Mouse (Mus musculus) intestine, embryonic 15.5 days (tissue): ENCODE data around the gene Cherp. TPM values are rescaled to one million over a fixed set of nuclear protein-coding genes. Genes with fewer than 3 reads are reported as not detected.
A peak's percentile ranks its signal among the peaks of the same experiment; 100 is the strongest.

Experiments used
- ATAC-seq: fragments of 200-750 bp; cut with Nextera tagmentation; 2 replicates; pipeline ENCODE4 v1.8.0; 2017; ENCODE audit warnings: moderate TSS enrichment, moderate library complexity
- H3K27ac ChIP-seq: fragments of 300-500 bp; sonication (generic); 2 replicates; pipeline ENCODE4 v1.5.1; 2015; ENCODE audit warnings: mild to moderate bottlenecking, inconsistent platforms
- H3K27me3 ChIP-seq: fragments of 300-500 bp; sonication (generic); replicated peaks from 2 replicates; pipeline ENCODE4 v1.6.1; 2015; ENCODE audit warnings: inconsistent platforms
- H3K36me3 ChIP-seq: fragments of 300-500 bp; sonication (generic); 2 replicates; pipeline ENCODE4 v1.6.1; 2015; ENCODE audit warnings: inconsistent platforms
- H3K4me1 ChIP-seq: fragments of 300-500 bp; sonication (generic); replicated peaks from 2 replicates; pipeline ENCODE4 v1.6.1; 2015; ENCODE audit warnings: inconsistent platforms
- H3K4me2 ChIP-seq: fragments of 300-500 bp; sonication (generic); replicated peaks from 2 replicates; pipeline ENCODE4 v1.6.1; 2015; ENCODE audit warnings: mild to moderate bottlenecking, inconsistent platforms
- H3K4me3 ChIP-seq: fragments of 300-500 bp; sonication (generic); replicated peaks from 2 replicates; pipeline ENCODE4 v1.5.1; 2015; ENCODE audit warnings: inconsistent platforms
- H3K9ac ChIP-seq: fragments of 300-500 bp; sonication (generic); 2 replicates; pipeline ENCODE4 v1.6.1; 2015; ENCODE audit warnings: inconsistent platforms
- H3K9me3 ChIP-seq: fragments of 300-500 bp; sonication (generic); 2 replicates; pipeline ENCODE4 v1.6.1; 2016; ENCODE audit warnings: inconsistent platforms
- WGBS: fragments of 180-500 bp; shearing (Covaris S2); methylation state at CpG from one replicate; pipeline ENCODE4 v1.1.7; 2015; 5-methylcytosine and 5-hydroxymethylcytosine counted together
- polyA plus RNA-seq: library from polyadenylated mRNA; unstranded; fragments of >200 nt; fragmentation: Nextera tagmentation; extraction: Ambion mirVana; gene quantifications from 2 replicates; pipeline ENCODE4 v1.2.1, GENCODE M21; 2015

The Cherp gene
- polyA plus RNA-seq, 1 experiment from 2014 or later, result 49.6 TPM

DNA sequence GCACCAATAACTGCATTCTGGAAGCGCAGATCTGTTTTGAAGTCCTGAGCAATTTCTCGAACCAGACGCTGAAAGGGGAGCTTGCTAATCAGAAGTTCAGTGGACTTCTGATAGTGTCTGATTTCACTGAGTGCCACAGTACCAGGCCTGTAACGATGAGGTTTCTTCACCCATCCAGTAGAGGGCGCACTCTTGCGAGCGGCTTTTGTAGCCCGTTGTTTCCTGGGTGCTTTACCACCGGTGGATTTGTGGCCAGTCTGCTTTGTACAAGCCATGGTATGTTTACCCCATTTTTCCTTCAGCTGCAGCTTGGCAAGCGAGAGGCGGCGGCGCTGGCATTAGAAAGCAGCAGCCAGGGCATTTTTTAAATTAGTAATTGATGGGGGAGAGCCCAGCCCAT is 45.4 kb downstream of the Cherp start:
- Histone ChIP-seq H3K4me3 (no peak overlapping the region), H3K9me3 (no peaks in the 10 kb centered on the region), H3K27ac (no peak overlapping the region), H3K36me3 (no peaks in the 10 kb centered on the region), H3K4me1 (no peaks in the 10 kb centered on the region), H3K9ac (no peak overlapping the region), H3K27me3 (no peaks in the 10 kb centered on the region), H3K4me2 (no peak overlapping the region)
- WGBS, result 50% methylated on average over 13 of the region's 13 CpGs
- ATAC-seq, result no peak

DNA sequence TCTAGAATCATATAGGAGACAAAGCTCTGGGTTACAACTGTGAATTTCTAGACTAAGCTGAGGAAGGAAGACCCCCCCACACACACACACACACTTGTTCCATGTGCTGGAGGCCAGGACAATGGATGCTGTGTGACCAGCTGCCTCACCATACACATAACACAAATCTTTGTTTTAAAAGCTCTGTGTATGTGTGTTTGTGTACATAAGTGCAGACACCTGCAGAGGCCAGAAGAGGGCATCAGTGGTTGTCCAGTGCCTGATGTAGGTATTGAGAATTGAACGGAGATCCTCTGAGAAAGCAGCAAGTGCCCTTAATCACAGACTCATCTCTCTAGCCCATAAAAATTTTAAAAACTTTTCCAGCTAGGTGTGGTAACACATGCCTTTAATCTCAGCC is 52.1 kb downstream of the Cherp start:
- peaks cover 25% of the 10 kb centered on the region for H3K4me1 ChIP-seq
- H3K9me3 ChIP-seq, result no peaks in the 10 kb centered on the region
- H3K27ac ChIP-seq, result no peak overlapping the region
- H3K4me2 ChIP-seq, result no peak overlapping the region
- 52% methylated on average over 1 of the region's 1 CpGs for WGBS
- no peak overlapping the region for H3K9ac ChIP-seq
- H3K4me3 ChIP-seq, result no peak overlapping the region
- H3K36me3 ChIP-seq, result 0 out of 2 replicates have a peak, but pooled peaks cover 3% of the 10 kb centered on the region
- ATAC-seq, result no peak
- no peaks in the 10 kb centered on the region for H3K27me3 ChIP-seq

DNA sequence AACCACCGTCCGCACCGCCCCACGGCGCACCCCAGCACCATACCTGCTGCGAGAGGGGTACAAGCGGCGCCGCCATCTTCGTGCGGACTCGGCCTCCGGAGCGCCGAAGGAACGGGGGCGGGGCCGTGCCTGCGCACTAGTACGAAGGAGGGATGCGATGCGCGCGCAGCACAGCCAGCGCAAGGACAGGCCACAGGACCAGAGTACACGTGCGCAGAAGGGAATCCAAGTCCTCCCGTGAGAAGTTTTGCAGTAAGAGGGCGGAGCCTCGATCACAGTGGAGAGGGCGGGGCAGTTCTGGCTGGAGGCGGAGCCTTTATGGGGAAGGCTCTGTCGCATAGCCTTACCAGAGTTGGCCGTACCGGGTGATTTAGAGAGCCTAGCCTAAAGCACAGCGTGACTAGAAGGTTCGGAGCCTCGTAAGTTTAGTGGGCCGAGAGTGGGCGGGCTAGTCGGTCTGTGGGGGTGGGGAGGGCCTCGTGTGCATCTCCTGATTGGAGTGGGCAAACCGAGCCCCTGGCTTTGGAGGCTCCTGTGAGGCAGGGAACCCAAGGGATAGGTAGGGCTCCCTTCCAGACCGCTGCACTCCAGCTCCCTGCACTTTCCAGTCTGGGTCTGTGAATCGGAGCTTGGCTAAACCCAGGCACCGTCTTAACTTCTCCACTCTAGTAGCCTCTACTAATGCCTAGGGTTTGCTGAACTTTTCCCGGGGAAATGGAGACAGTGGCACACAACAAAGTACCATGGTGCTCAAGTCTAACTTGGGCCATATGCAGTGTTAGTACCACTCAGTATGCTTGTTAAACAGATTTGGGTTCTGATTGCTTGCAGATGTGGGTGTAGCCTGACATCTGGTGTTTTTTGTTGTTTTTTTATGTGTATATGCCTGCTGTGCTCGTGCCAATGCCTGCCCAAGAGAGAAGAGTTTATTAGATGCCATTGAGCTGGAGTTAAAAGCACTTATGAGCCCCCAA is 53.4 kb downstream of the Cherp start, which contains the start of gene Eps15l1:
Gene Eps15l1 (minus strand): TSS at position 99 of the 974 bp plus-strand sequence.
- peak; percentile 98 for ATAC-seq
- under 1% methylated on average over 48 of the region's 48 CpGs for WGBS
- H3K4me2 ChIP-seq, result peak within 1 kb of the TSS; percentile 83

DNA sequence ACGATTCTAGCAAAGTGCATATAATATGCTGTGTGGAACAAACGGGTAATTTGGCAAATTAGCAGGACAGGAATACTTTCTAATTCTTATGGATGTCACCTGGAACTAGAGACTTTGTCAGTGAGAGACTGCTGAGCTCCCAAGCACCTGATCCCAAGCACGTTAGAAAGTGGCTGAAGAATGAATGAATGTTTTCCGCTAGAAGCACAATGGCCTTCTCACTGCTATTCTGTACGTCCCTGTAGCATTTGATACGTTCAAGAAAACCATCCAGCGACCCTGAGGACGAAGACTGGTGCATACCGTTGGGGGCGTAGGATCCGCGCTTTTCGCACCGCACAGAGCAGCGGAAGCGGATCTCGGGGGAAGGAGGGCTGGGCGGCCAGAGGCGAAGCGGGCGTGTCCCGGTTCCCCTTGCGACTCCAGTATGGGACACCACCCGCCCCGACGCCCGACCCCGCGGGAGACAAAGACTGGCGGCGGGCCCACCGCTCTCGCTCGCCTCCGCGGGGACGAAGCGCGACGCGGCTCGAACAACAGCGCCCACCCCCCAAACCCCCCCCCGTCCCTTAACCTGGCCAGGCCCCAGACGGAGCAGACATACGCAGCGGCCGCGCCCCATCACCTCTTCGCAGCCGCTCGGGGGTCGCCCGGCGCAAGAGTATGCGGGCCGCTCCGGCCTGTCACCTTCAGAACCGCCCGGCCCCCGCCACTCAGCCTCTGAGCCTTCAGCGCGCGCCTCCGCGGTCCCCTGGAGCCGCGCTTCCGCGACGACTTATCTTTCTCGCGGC is 54.3 kb downstream of the Cherp start:
- H3K9ac ChIP-seq, result peak overlapping the region; percentile 91
- peak; percentile 64 for ATAC-seq
- no peaks in the 10 kb centered on the region for H3K9me3 ChIP-seq
- H3K36me3 ChIP-seq, result 0 out of 2 replicates have a peak, but pooled peaks cover 3% of the 10 kb centered on the region
- H3K4me3 ChIP-seq, result peak overlapping the region; percentile 80
- WGBS, result 2% methylated on average over 73 of the region's 73 CpGs
- peaks cover 34% of the 10 kb centered on the region for H3K4me1 ChIP-seq
- H3K4me2 ChIP-seq, result peak overlapping the region; percentile 70
- H3K27ac ChIP-seq, result peak overlapping the region; percentile 86
- H3K27me3 ChIP-seq, result no peaks in the 10 kb centered on the region

More for the DNA sequence above, 53.4 kb downstream of the Cherp start, which contains the start of gene Eps15l1:
- Histone ChIP-seq H3K4me1 (peaks cover 29% of the 10 kb centered on the region), H3K27ac (peak within 1 kb of the TSS; percentile 86), H3K9me3 (no peaks in the 10 kb centered on the region), H3K27me3 (no peaks in the 10 kb centered on the region), H3K9ac (peak within 1 kb of the TSS; percentile 91), H3K4me3 (peak within 1 kb of the TSS; percentile 80), H3K36me3 (0 out of 2 replicates have a peak, but pooled peaks cover 3% of the 10 kb centered on the region)

DNA sequence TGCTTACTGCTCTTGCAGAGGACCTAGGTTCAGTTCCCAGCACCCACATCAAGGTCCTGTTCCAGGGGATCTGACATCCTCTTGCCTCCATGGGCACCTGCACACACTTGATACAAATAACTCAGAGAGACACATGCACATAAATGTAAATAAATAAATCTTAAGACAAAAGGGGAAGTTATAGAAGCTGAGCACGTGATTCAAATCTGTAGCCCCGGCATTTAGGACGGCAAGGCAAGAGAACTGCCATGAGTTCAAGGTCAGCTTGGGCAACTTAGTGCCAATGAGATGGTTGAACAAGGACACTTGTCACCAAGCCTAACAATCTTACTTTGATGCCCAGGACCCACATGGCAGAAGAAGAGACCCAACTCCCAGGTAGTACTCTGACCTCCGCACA is 57.0 kb downstream of the Cherp start:
- Histone ChIP-seq H3K27me3 (no peaks in the 10 kb centered on the region), H3K4me3 (no peak overlapping the region), H3K4me2 (no peak overlapping the region), H3K36me3 (0 out of 2 replicates have a peak, but pooled peaks cover 3% of the 10 kb centered on the region), H3K9me3 (no peaks in the 10 kb centered on the region), H3K9ac (no peak overlapping the region), H3K27ac (no peak overlapping the region), H3K4me1 (peaks cover 48% of the 10 kb centered on the region)
- no peak for ATAC-seq
- WGBS, result 91% methylated on average over 4 of the region's 4 CpGs

DNA sequence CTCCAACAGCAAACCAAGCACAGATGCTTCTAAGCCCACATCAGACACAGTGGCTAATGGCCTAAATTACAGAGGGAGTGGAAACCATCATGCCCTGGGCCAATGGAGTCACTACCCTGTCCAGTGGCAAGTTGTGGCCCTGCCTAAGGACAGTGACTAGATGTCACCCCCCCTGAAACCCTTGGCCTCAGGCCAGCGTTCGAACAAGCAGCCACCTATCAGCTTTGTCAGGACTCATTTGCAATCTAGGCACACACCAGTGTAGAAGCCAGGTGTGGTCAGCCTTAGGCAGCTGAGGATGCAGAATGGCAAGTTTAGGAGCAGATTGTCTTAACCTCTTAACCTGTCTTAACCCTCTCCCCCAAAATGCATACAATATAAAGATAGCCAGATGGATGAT is 59.8 kb downstream of the Cherp start:
- no peak overlapping the region for H3K27ac ChIP-seq
- H3K9ac ChIP-seq, result no peak overlapping the region
- H3K4me2 ChIP-seq, result no peak overlapping the region
- WGBS, result 70% methylated on average over 2 of the region's 2 CpGs
- H3K4me3 ChIP-seq, result no peak overlapping the region
- no peaks in the 10 kb centered on the region for H3K9me3 ChIP-seq
- H3K36me3 ChIP-seq, result 0 out of 2 replicates have a peak, but pooled peaks cover 3% of the 10 kb centered on the region
- H3K4me1 ChIP-seq, result peaks cover 40% of the 10 kb centered on the region
- no peaks in the 10 kb centered on the region for H3K27me3 ChIP-seq
- ATAC-seq, result 0 out of 2 replicates have a peak, but pooled peaks have one; percentile 5

DNA sequence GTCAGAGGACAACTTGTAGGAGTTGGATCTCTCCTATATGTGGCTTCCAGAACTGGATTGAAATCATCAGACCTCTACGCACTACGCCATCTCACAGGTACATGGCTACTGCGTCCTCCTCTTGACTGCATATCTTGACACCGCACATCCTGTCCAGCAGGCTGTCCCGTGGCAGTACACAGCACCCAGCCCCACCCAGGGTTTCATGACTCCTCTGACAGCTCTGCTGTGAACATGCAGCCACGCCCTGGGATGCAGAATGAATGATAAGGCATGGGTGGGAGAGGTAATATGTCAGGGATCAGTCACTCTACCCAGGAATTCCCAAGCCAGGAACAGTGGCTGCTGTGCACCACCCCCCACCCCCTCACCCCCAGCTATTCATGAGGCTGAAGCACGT is 61.2 kb downstream of the Cherp start:
- H3K36me3 ChIP-seq, result 0 out of 2 replicates have a peak, but pooled peaks cover under 1% of the 10 kb centered on the region
- H3K9me3 ChIP-seq, result no peaks in the 10 kb centered on the region
- H3K4me3 ChIP-seq, result no peak overlapping the region
- no peaks in the 10 kb centered on the region for H3K27me3 ChIP-seq
- no peak overlapping the region for H3K4me2 ChIP-seq
- H3K27ac ChIP-seq, result no peak overlapping the region
- H3K4me1 ChIP-seq, result peaks cover 29% of the 10 kb centered on the region; the same call in 1 of the 2 replicates
- ATAC-seq, result peak; percentile 88
- 72% methylated on average over 7 of the region's 7 CpGs for WGBS
- no peak overlapping the region for H3K9ac ChIP-seq

Other genes starting within 250 kb of the Cherp start
- gene Ap1m1, start 235.2 kb downstream of the Cherp start, polyA plus RNA-seq, result 96.6 and 104 TPM in 2 replicates
- 21.5 and 24.3 TPM in 2 replicates for gene Gm10282, start 170.0 kb downstream of the Cherp start, polyA plus RNA-seq
- 6.6 and 7.2 TPM in 2 replicates for gene Klf2, start 156.2 kb downstream of the Cherp start, polyA plus RNA-seq
- gene Eps15l1, start 53.8 kb downstream of the Cherp start, polyA plus RNA-seq, result 43.6 and 45.5 TPM in 2 replicates
- gene Calr3, start 31.4 kb downstream of the Cherp start, polyA plus RNA-seq, result 0.98 and 1.1 TPM in 2 replicates
- gene 1700030K09Rik, start 31.3 kb downstream of the Cherp start, polyA plus RNA-seq, result 11.8 and 11.9 TPM in 2 replicates
- 17.3 and 19.8 TPM in 2 replicates for gene Slc35e1, start 17.4 kb upstream of the Cherp start, polyA plus RNA-seq
- 13.1 and 14.0 TPM in 2 replicates for gene Med26, start 73.0 kb upstream of the Cherp start, polyA plus RNA-seq
- gene Smim7, start 95.9 kb upstream of the Cherp start, polyA plus RNA-seq, result 115 and 127 TPM in 2 replicates
- gene Tmem38a, start 96.8 kb upstream of the Cherp start, polyA plus RNA-seq, result 12.6 and 13.3 TPM in 2 replicates
- 0.08 and 0.14 TPM in 2 replicates for gene Nwd1, start 171.5 kb upstream of the Cherp start, polyA plus RNA-seq
- gene Sin3b, start 248.1 kb upstream of the Cherp start, polyA plus RNA-seq, result 132 and 150 TPM in 2 replicates